In genomic region chr9:89892540-89893188, GRCm38 (mm10) we compare ENCODE assay signal across 9 mouse cellular contexts. TPM values are rescaled to one million over a fixed set of nuclear protein-coding genes. Genes with fewer than 3 reads are reported as not detected.
"Had no signal": no experiment of that assay in that cellular context is flagged by ENCODE, and none has a peak within 500 bp of the region (broad histone marks: within the 10 kb centered on the region; RNA-seq: fewer than 3 reads in every experiment).

No protein-coding gene starts in this region.

- DNase-seq: kidney, postnatal 14 days; left cerebral cortex, postnatal 4 days; lung, adult 18-20 months; midbrain, embryonic 14.5 days; retina, postnatal 1 day; right cerebral cortex, postnatal 4 days; spleen, adult 18-20 months; thymus, postnatal 4 days had no signal

RNA-seq across cellular contexts. Expression of gene Rasgrf1, which starts 17.0 kb away (rescaled TPM):
- total RNA-seq: neutrophil, adult 5-6 weeks had no signal
